Mouse (Mus musculus): ENCODE results near the gene Szt2. TPM values are rescaled to one million over a fixed set of nuclear protein-coding genes. Genes with fewer than 3 reads are reported as not detected.

Gene Szt2
- total and polyA plus RNA-seq, 3 experiments = 6.2 to 64.3 (median 28.3) TPM

GRCm38 (mm10) chr4:118363985-118364384, 45.1 kb downstream of the Szt2 start:
- Histone ChIP-seq H3K36me3 (replicated peaks) (peaks cover 77% of the 10 kb centered on the region), H3K4me3 (ENCODE audit: low read depth, low read length) (no peak overlapping the region), H3K9me3 (replicated peaks) (no peaks in the 10 kb centered on the region), H3K27me3 (ENCODE audit: insufficient read depth, low read length) (no peaks in the 10 kb centered on the region), H3K4me1 (ENCODE audit: insufficient read depth, low read depth, low read length) (peaks cover 36% of the 10 kb centered on the region)
- DNase-seq (ENCODE audit: low spot score) (no peak), ATAC-seq (ENCODE audit: extremely low read depth, insufficient number of reproducible peaks, low FRiP score, poor library complexity, severe bottlenecking) (no peak)
- TF ChIP-seq TAL1 (conservative IDR thresholded peaks at IDR 0.05; ENCODE audit: low read depth, low read length) (no peak), GATA2 (IDR thresholded peaks at IDR 0.05; ENCODE audit: borderline replicate concordance, low read depth, low read length) (no peak), GATA1 (IDR thresholded peaks at IDR 0.05; ENCODE audit: borderline replicate concordance, low read length) (no peak), POLR2AphosphoS5 (IDR thresholded peaks at IDR 0.05; ENCODE audit: insufficient replicate concordance, low read depth, low read length) (no peak), CTCF (IDR thresholded peaks at IDR 0.05; ENCODE audit: low read depth, low read length) (no peak)

GRCm38 (mm10) chr4:118362879-118363278, 46.2 kb downstream of the Szt2 start:
- ATAC-seq (ENCODE audit: extremely low read depth, insufficient number of reproducible peaks, low FRiP score, poor library complexity, severe bottlenecking) (no peak), DNase-seq (ENCODE audit: low spot score) (no peak)
- H3K4me1 ChIP-seq (ENCODE audit: insufficient read depth, low read depth, low read length) = peaks cover 36% of the 10 kb centered on the region
- H3K27me3 ChIP-seq (ENCODE audit: insufficient read depth, low read length) = no peaks in the 10 kb centered on the region
- no peak overlapping the region for H3K4me3 ChIP-seq (ENCODE audit: low read depth, low read length)
- H3K9me3 ChIP-seq (replicated peaks) = no peaks in the 10 kb centered on the region
- H3K36me3 ChIP-seq (replicated peaks) = peaks cover 65% of the 10 kb centered on the region
- TF ChIP-seq GATA2 (IDR thresholded peaks at IDR 0.05; ENCODE audit: borderline replicate concordance, low read depth, low read length) (no peak), TAL1 (conservative IDR thresholded peaks at IDR 0.05; ENCODE audit: low read depth, low read length) (no peak), POLR2AphosphoS5 (IDR thresholded peaks at IDR 0.05; ENCODE audit: insufficient replicate concordance, low read depth, low read length) (no peak), GATA1 (IDR thresholded peaks at IDR 0.05; ENCODE audit: borderline replicate concordance, low read length) (no peak), CTCF (IDR thresholded peaks at IDR 0.05; ENCODE audit: low read depth, low read length) (no peak)

GRCm38 (mm10) chr4:118361451-118361850, 47.6 kb downstream of the Szt2 start:
- Histone ChIP-seq H3K4me1 (ENCODE audit: insufficient read depth, low read depth, low read length) (peaks cover 36% of the 10 kb centered on the region), H3K36me3 (replicated peaks) (peaks cover 53% of the 10 kb centered on the region), H3K4me3 (ENCODE audit: low read depth, low read length) (no peak overlapping the region), H3K27me3 (ENCODE audit: insufficient read depth, low read length) (peaks cover 3% of the 10 kb centered on the region; the same call in 1 of the 2 replicates), H3K9me3 (replicated peaks) (no peaks in the 10 kb centered on the region)
- no peak for ATAC-seq (ENCODE audit: extremely low read depth, insufficient number of reproducible peaks, low FRiP score, poor library complexity, severe bottlenecking)
- TF ChIP-seq CTCF (IDR thresholded peaks at IDR 0.05; ENCODE audit: low read depth, low read length) (no peak), TAL1 (conservative IDR thresholded peaks at IDR 0.05; ENCODE audit: low read depth, low read length) (no peak), GATA1 (IDR thresholded peaks at IDR 0.05; ENCODE audit: borderline replicate concordance, low read length) (no peak), POLR2AphosphoS5 (IDR thresholded peaks at IDR 0.05; ENCODE audit: insufficient replicate concordance, low read depth, low read length) (no peak), GATA2 (IDR thresholded peaks at IDR 0.05; ENCODE audit: borderline replicate concordance, low read depth, low read length) (no peak)
- DNase-seq (ENCODE audit: low spot score) = no peak

- peak; percentile 69 for ATAC-seq (ENCODE audit: extremely low read depth, insufficient number of reproducible peaks, low FRiP score, poor library complexity, severe bottlenecking)
- DNase-seq (ENCODE audit: low spot score) = peak; percentile 80
- Histone ChIP-seq H3K9me3 (replicated peaks) (no peaks in the 10 kb centered on the region), H3K4me1 (ENCODE audit: insufficient read depth, low read depth, low read length) (peaks cover 36% of the 10 kb centered on the region), H3K27me3 (ENCODE audit: insufficient read depth, low read length) (peaks cover 6% of the 10 kb centered on the region; the same call in 1 of the 2 replicates), H3K36me3 (replicated peaks) (peaks cover 39% of the 10 kb centered on the region), H3K4me3 (ENCODE audit: low read depth, low read length) (peak overlapping the region; percentile 77)
- TF ChIP-seq GATA2 (IDR thresholded peaks at IDR 0.05; ENCODE audit: borderline replicate concordance, low read depth, low read length) (no peak), CTCF (IDR thresholded peaks at IDR 0.05; ENCODE audit: low read depth, low read length) (no peak), POLR2AphosphoS5 (IDR thresholded peaks at IDR 0.05; ENCODE audit: insufficient replicate concordance, low read depth, low read length) (no peak), TAL1 (conservative IDR thresholded peaks at IDR 0.05; ENCODE audit: low read depth, low read length) (no peak), GATA1 (IDR thresholded peaks at IDR 0.05; ENCODE audit: borderline replicate concordance, low read length) (no peak)
These were observed 49.0 kb downstream of the Szt2 start for GRCm38 (mm10) chr4:118359896-118360720.

- DNase-seq (ENCODE audit: low spot score) (no peak), ATAC-seq (ENCODE audit: extremely low read depth, insufficient number of reproducible peaks, low FRiP score, poor library complexity, severe bottlenecking) (no peak)
- H3K4me3 ChIP-seq (ENCODE audit: low read depth, low read length) = peak overlapping the region; percentile 77
- TF ChIP-seq GATA1 (IDR thresholded peaks at IDR 0.05; ENCODE audit: borderline replicate concordance, low read length) = no peak
- TF ChIP-seq POLR2AphosphoS5 (IDR thresholded peaks at IDR 0.05; ENCODE audit: insufficient replicate concordance, low read depth, low read length) = no peak
- no peak for TF ChIP-seq TAL1 (conservative IDR thresholded peaks at IDR 0.05; ENCODE audit: low read depth, low read length)
- TF ChIP-seq GATA2 (IDR thresholded peaks at IDR 0.05; ENCODE audit: borderline replicate concordance, low read depth, low read length) = no peak
- TF ChIP-seq CTCF (IDR thresholded peaks at IDR 0.05; ENCODE audit: low read depth, low read length) = no peak
- peaks cover 32% of the 10 kb centered on the region for H3K36me3 ChIP-seq (replicated peaks)
- H3K9me3 ChIP-seq (replicated peaks) = peaks cover 3% of the 10 kb centered on the region
- peaks cover 9% of the 10 kb centered on the region; the same call in 1 of the 2 replicates for H3K27me3 ChIP-seq (ENCODE audit: insufficient read depth, low read length)
- H3K4me1 ChIP-seq (ENCODE audit: insufficient read depth, low read depth, low read length) = peaks cover 36% of the 10 kb centered on the region
These were observed 49.7 kb downstream of the Szt2 start for GRCm38 (mm10) chr4:118359211-118359895.

All from G1E (cell line).